Mouse (Mus musculus) ES-Bruce4 (cell line): Measurements from ENCODE around the gene Pisd. TPM values are rescaled to one million over a fixed set of nuclear protein-coding genes. Genes with fewer than 3 reads are reported as not detected.
"Not testable (repeated sequence)": the region's sequence is repeated elsewhere in the genome, so short reads cannot be mapped to it uniquely, and the experiment has no call there.

Experiments used
- H3K27ac ChIP-seq: 2 replicates; pipeline ENCODE4 v1.5.1; 2012; ENCODE audit warnings: low read length, inconsistent platforms; ENCODE audit not compliant: insufficient read depth
- H3K27me3 ChIP-seq: 2 replicates; pipeline ENCODE4 v1.6.1; 2012; ENCODE audit warnings: mild to moderate bottlenecking, low read length, inconsistent platforms; ENCODE audit not compliant: control insufficient read depth, poor library complexity, insufficient read depth, severe bottlenecking
- H3K36me3 ChIP-seq: 2 replicates; pipeline ENCODE4 v1.6.1; 2012; ENCODE audit warnings: inconsistent platforms, mild to moderate bottlenecking, low read length, moderate library complexity; ENCODE audit not compliant: control insufficient read depth, poor library complexity, insufficient read depth, severe bottlenecking
- H3K4me1 ChIP-seq: one replicate; pipeline ENCODE4 v1.8.1; 2011; ENCODE audit warnings: low read length; ENCODE audit not compliant: control insufficient read depth, insufficient read depth
- H3K4me3 ChIP-seq: 2 replicates; pipeline ENCODE4 v1.5.1; 2011; ENCODE audit warnings: low read depth, mild to moderate bottlenecking, low read length
- H3K9ac ChIP-seq: 2 replicates; pipeline ENCODE4 v1.6.1; 2012; ENCODE audit warnings: low read depth, mild to moderate bottlenecking, inconsistent platforms; ENCODE audit not compliant: poor library complexity, severe bottlenecking
- H3K9me3 ChIP-seq: replicated peaks from 2 replicates; pipeline ENCODE4 v1.6.1; 2012; ENCODE audit warnings: mild to moderate bottlenecking, low read length, inconsistent platforms; ENCODE audit not compliant: control insufficient read depth, poor library complexity, insufficient read depth, severe bottlenecking
- CTCF ChIP-seq: IDR thresholded peaks from one replicate; pipeline ENCODE4 v1.8.1; 2011; ENCODE audit warnings: low read depth, low read length
- EP300 ChIP-seq: IDR thresholded peaks from 2 replicates; pipeline ENCODE4 v1.6.1; 2011; ENCODE audit warnings: low read depth, low read length; ENCODE audit not compliant: insufficient read depth
- POLR2A ChIP-seq: IDR thresholded peaks from one replicate; pipeline ENCODE4 v1.8.1; 2011; ENCODE audit warnings: low read length; ENCODE audit not compliant: insufficient read depth
- polyA plus RNA-seq: library from polyadenylated mRNA; stranded (reverse); fragments of >200 nt; gene quantifications from 2 replicates; pipeline ENCODE4 v1.2.4, GENCODE M21; 2011; ENCODE audit warnings: low read depth; ENCODE audit not compliant: missing spikeins, insufficient read depth, insufficient read length

Pisd gene
- polyA plus RNA-seq, 1 experiment: 59.0 TPM

DNA sequence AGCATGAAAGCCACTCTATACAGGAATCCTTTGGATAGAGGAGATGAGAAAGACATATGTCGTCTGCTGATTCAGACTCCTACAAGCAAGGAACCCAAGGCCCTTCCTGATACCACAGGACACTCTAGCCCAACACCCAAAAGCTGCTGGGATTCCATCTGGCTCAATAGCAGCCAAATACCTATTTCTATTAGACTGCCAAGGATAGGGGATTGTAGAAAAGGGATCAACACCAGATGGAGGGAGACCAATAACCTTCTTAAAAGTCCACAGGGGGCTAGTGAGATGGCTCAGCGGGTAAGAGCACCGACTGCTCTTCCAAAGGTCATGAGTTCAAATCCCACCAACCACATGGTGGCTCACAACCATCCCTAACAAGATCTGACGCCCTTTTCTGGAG, 29.9 kb upstream of the Pisd start:
- Histone ChIP-seq H3K27ac (no peak overlapping the region), H3K4me1 (no peaks in the 10 kb centered on the region), H3K27me3 (no peaks in the 10 kb centered on the region), H3K9me3 (no peaks in the 10 kb centered on the region), H3K9ac (no peak overlapping the region), H3K36me3 (peaks cover 36% of the 10 kb centered on the region), H3K4me3 (no peak overlapping the region)
- TF ChIP-seq CTCF: no peak

GRCm38 (mm10) chr5:32786454-32786853, 1.0 kb upstream of the Pisd start:
- not testable (repeated sequence) for H3K4me1 ChIP-seq, H3K4me3 ChIP-seq, H3K27me3 ChIP-seq, H3K27ac ChIP-seq, H3K36me3 ChIP-seq, H3K9ac ChIP-seq, H3K9me3 ChIP-seq

- Histone ChIP-seq H3K4me1 (no peaks in the 10 kb centered on the region), H3K36me3 (peaks cover 6% of the 10 kb centered on the region), H3K4me3 (peak overlapping the region; percentile 91), H3K9me3 (no peaks in the 10 kb centered on the region), H3K27ac (no peak overlapping the region), H3K27me3 (no peaks in the 10 kb centered on the region), H3K9ac (peak overlapping the region; percentile 51)
- TF ChIP-seq CTCF (no peak), EP300 (no peak), POLR2A (no peak)
Measured at GRCm38 (mm10) chr5:32784726-32785125, 720 bp downstream of the Pisd start.

- H3K36me3 ChIP-seq: peaks cover 3% of the 10 kb centered on the region
- TF ChIP-seq POLR2A (no peak), CTCF (no peak), EP300 (no peak)
Measured at GRCm38 (mm10) chr5:32781596-32781995, 3.9 kb downstream of the Pisd start.

DNA sequence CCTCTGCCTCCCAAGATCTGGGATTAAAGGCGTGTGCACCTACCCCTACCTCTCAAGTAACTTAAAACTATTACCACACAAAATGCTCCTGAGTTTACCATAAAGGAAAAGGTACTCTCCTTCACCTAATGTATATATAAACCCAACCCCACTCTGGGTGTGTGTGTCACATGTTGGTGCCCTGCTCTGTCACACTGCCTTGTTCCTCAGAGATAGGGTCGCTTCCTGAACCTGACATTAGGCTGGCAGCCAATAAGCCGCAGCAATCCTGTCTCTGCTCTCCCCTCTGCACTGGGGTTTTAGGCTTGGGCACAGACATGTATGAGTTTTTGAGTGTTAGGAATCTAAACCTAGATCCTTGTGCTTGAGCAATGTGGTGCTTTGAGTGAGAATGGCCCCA, 7.3 kb downstream of the Pisd start:
- H3K9ac ChIP-seq: no peak overlapping the region

More at GRCm38 (mm10) chr5:32781596-32781995, 3.9 kb downstream of the Pisd start:
- H3K9ac ChIP-seq: no peak overlapping the region
- no peaks in the 10 kb centered on the region for H3K4me1 ChIP-seq
- H3K4me3 ChIP-seq: no peak overlapping the region
- no peak overlapping the region for H3K27ac ChIP-seq
- H3K9me3 ChIP-seq: no peaks in the 10 kb centered on the region
- no peaks in the 10 kb centered on the region for H3K27me3 ChIP-seq

GRCm38 (mm10) chr5:32772361-32772760, 13.1 kb downstream of the Pisd start:
- H3K4me1 ChIP-seq: no peaks in the 10 kb centered on the region
- TF ChIP-seq POLR2A (no peak), CTCF (no peak), EP300 (no peak)
- no peak overlapping the region for H3K4me3 ChIP-seq
- H3K27ac ChIP-seq: no peak overlapping the region
- H3K27me3 ChIP-seq: no peaks in the 10 kb centered on the region
- H3K9me3 ChIP-seq: no peaks in the 10 kb centered on the region; the same call in 1 of the 2 replicates
- peaks cover 36% of the 10 kb centered on the region for H3K36me3 ChIP-seq
- H3K9ac ChIP-seq: no peak overlapping the region

More for the DNA sequence above, 7.3 kb downstream of the Pisd start:
- Histone ChIP-seq H3K27ac (no peak overlapping the region), H3K27me3 (no peaks in the 10 kb centered on the region), H3K4me3 (no peak overlapping the region), H3K9me3 (no peaks in the 10 kb centered on the region), H3K4me1 (no peaks in the 10 kb centered on the region), H3K36me3 (peaks cover 15% of the 10 kb centered on the region)
- TF ChIP-seq CTCF (no peak), EP300 (no peak), POLR2A (no peak)
